Mouse (Mus musculus): ENCODE measurements around the gene Ssu72.

The Ssu72 gene

GRCm38 (mm10) chr4:155759862-155760612 lies 55.4 kb downstream of the Ssu72 start:
- no peak for DNase-seq

- peak; percentile 96 for DNase-seq
Observed at GRCm38 (mm10) chr4:155760613-155761355, 56.2 kb downstream of the Ssu72 start, which contains the start of gene Atad3a. TSS of gene Atad3a (minus strand) at chr4:155761093.

- DNase-seq, result no peak
Observed at GRCm38 (mm10) chr4:155761356-155762099, 56.9 kb downstream of the Ssu72 start.

- DNase-seq, result no peak
Observed at GRCm38 (mm10) chr4:155762357-155762756, 57.8 kb downstream of the Ssu72 start.

- no peak for DNase-seq
Observed at GRCm38 (mm10) chr4:155769496-155769879, 64.9 kb downstream of the Ssu72 start.

- peak; percentile 89 for DNase-seq
Observed at GRCm38 (mm10) chr4:155769880-155770512, 65.4 kb downstream of the Ssu72 start.

- DNase-seq, result no peak
Observed at GRCm38 (mm10) chr4:155770626-155771025, 66.0 kb downstream of the Ssu72 start.

GRCm38 (mm10) chr4:155771706-155772105 lies 67.1 kb downstream of the Ssu72 start:
- no peak for DNase-seq

- no peak for DNase-seq
Observed at GRCm38 (mm10) chr4:155772786-155773185, 68.2 kb downstream of the Ssu72 start.

GRCm38 (mm10) chr4:155773335-155774078 lies 68.9 kb downstream of the Ssu72 start:
- no peak for DNase-seq

- DNase-seq, result peak; percentile 87
Observed at GRCm38 (mm10) chr4:155774280-155774754, 69.7 kb downstream of the Ssu72 start, which contains the start of gene Vwa1. TSS of gene Vwa1 (minus strand) at chr4:155774698.

GRCm38 (mm10) chr4:155774971-155775740 lies 70.6 kb downstream of the Ssu72 start:
- DNase-seq, result peak; percentile 33

GRCm38 (mm10) chr4:155775855-155776254 lies 71.3 kb downstream of the Ssu72 start:
- DNase-seq, result no peak

GRCm38 (mm10) chr4:155776704-155777335 lies 72.2 kb downstream of the Ssu72 start:
- DNase-seq, result peak; percentile 60

- no peak for DNase-seq
Observed at GRCm38 (mm10) chr4:155777816-155778215, 73.2 kb downstream of the Ssu72 start.

GRCm38 (mm10) chr4:155779498-155779897 lies 74.9 kb downstream of the Ssu72 start:
- DNase-seq, result no peak

- peak; percentile 24 for DNase-seq
Observed at GRCm38 (mm10) chr4:155780895-155781294, 76.3 kb downstream of the Ssu72 start.
